Mouse (Mus musculus): Measurements from ENCODE around the gene Tnk1.

Tnk1 gene
- long read RNA-seq, experiment 1, result 0 reads
- long read RNA-seq, experiment 2, result 0 reads

- intact Hi-C loops (cut with DNase I), result no loop called here
Observed at GRCm38 (mm10) chr11:69858113-69858998, at the start of gene Tnk1. Tnk1 (minus strand) TSS chr11:69858730.

GRCm38 (mm10) chr11:69904311-69904710, 45.8 kb upstream of the Tnk1 start:
- intact Hi-C loops (cut with DNase I), result no loop called here

GRCm38 (mm10) chr11:69902972-69903371, 44.4 kb upstream of the Tnk1 start:
- intact Hi-C loops (cut with DNase I), result no loop called here

- intact Hi-C loops (cut with DNase I), result no loop called here
Observed at GRCm38 (mm10) chr11:69901993-69902392, 43.5 kb upstream of the Tnk1 start.

- intact Hi-C loops (cut with DNase I), result no loop called here
Observed at GRCm38 (mm10) chr11:69901406-69901846, 42.9 kb upstream of the Tnk1 start.

- intact Hi-C loops (cut with DNase I), result no loop called here
Observed at GRCm38 (mm10) chr11:69900471-69901405, 42.2 kb upstream of the Tnk1 start, which contains the start of the genes 2810408A11Rik and Neurl4. 2810408A11Rik (minus strand) TSS chr11:69900987. Neurl4 (plus strand) TSS chr11:69901072.

- intact Hi-C loops (cut with DNase I), result no loop called here
Observed at GRCm38 (mm10) chr11:69899870-69900269, 41.3 kb upstream of the Tnk1 start.

GRCm38 (mm10) chr11:69895291-69895690, 36.8 kb upstream of the Tnk1 start, which contains the start of gene Acap1:
Acap1 (minus strand) TSS chr11:69895539.
- intact Hi-C loops (cut with DNase I), result no loop called here

- intact Hi-C loops (cut with DNase I), result no loop called here
Observed at GRCm38 (mm10) chr11:69894671-69895070, 36.1 kb upstream of the Tnk1 start.

- intact Hi-C loops (cut with DNase I), result no loop called here
Observed at GRCm38 (mm10) chr11:69891482-69891881, 33.0 kb upstream of the Tnk1 start.

- intact Hi-C loops (cut with DNase I), result no loop called here
Observed at GRCm38 (mm10) chr11:69886907-69887635, 28.5 kb upstream of the Tnk1 start.

- intact Hi-C loops (cut with DNase I), result no loop called here
Observed at GRCm38 (mm10) chr11:69884663-69885062, 26.1 kb upstream of the Tnk1 start.

- intact Hi-C loops (cut with DNase I), result no loop called here
Observed at GRCm38 (mm10) chr11:69884240-69884639, 25.7 kb upstream of the Tnk1 start.

GRCm38 (mm10) chr11:69883527-69884151, 25.1 kb upstream of the Tnk1 start:
- intact Hi-C loops (cut with DNase I), result no loop called here

GRCm38 (mm10) chr11:69883066-69883465, 24.5 kb upstream of the Tnk1 start:
- intact Hi-C loops (cut with DNase I), result no loop called here

GRCm38 (mm10) chr11:69881787-69882670, 23.5 kb upstream of the Tnk1 start:
- intact Hi-C loops (cut with DNase I), result no loop called here

- intact Hi-C loops (cut with DNase I), result no loop called here
Observed at GRCm38 (mm10) chr11:69880853-69881603, 22.5 kb upstream of the Tnk1 start, which contains the start of gene Kctd11. Kctd11 (minus strand) TSS chr11:69881406.

GRCm38 (mm10) chr11:69880506-69880852, 21.9 kb upstream of the Tnk1 start:
- intact Hi-C loops (cut with DNase I), result no loop called here

- intact Hi-C loops (cut with DNase I), result loop anchor here (5.0 kb wide), 2 partner anchors 72 to 112 kb away; partner anchors contain the start of genes Tmem102 and Zbtb4
Observed at GRCm38 (mm10) chr11:69879711-69880110, 21.2 kb upstream of the Tnk1 start.
